Mouse (Mus musculus): ENCODE measurements at regions not wholly inside any gene's neighbourhood (a gene's known extent, or its start where the extent isn't known, plus 50 kb on each side); places are given as distances from the start of the nearest gene placed in this dataset.

DNA sequence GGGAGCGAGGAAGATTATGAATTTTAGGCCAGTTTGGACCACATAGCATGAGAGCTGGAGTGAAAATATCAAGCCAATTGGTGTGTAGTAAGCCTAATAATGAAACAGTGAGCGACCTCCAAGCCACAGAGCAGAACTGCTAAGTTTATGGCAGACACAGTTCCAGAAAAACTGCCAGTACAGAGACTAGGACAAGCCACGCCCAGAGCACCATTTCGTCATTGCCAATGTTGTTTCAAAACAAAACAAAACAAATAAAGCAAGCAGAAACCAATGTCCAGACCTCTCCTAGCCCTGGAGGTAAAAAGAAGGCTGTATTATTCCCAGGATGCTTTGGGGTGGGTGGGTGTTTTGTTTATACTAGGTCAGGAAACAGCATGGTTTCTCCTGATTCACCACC lies 90.7 kb upstream of the Nxt1 start:
- H3K79me2 ChIP-seq (ENCODE audit: control insufficient read depth, insufficient read depth), result no peaks in the 10 kb centered on the region
- H3ac ChIP-seq (ENCODE audit: control insufficient read depth, insufficient read length), result no peak overlapping the region
- H3K27me3 ChIP-seq (ENCODE audit: control insufficient read depth, insufficient read depth, insufficient read length), result no peaks in the 10 kb centered on the region
- TF ChIP-seq POLR2AphosphoS2 (IDR thresholded peaks at IDR 0.05; ENCODE audit: insufficient read length, low read depth), result no peak
- TF ChIP-seq CEBPB (IDR thresholded peaks at IDR 0.05; ENCODE audit: insufficient read depth, poor library complexity, severe bottlenecking), result no peak
- no peak for TF ChIP-seq TCF3 (IDR thresholded peaks at IDR 0.05; ENCODE audit: insufficient read length, low read depth)
- no peak for TF ChIP-seq REST (IDR thresholded peaks at IDR 0.05; ENCODE audit: insufficient read depth, insufficient read length)
- TF ChIP-seq MAX (IDR thresholded peaks at IDR 0.05; ENCODE audit: low read depth), result no peak
- no peak for TF ChIP-seq POLR2A (IDR thresholded peaks at IDR 0.05; ENCODE audit: insufficient read length, low read depth)
- TF ChIP-seq E2F4 (IDR thresholded peaks at IDR 0.05; ENCODE audit: insufficient read depth), result no peak
- no peak for TF ChIP-seq MYOD1 (IDR thresholded peaks at IDR 0.05; ENCODE audit: control insufficient read depth in 1 of 3, insufficient read length in 2 of 3, low read depth in 2 of 3)
- TF ChIP-seq SRF (IDR thresholded peaks at IDR 0.05; ENCODE audit: control insufficient read depth, insufficient read length, low read depth), result no peak
- TF ChIP-seq USF1 (IDR thresholded peaks at IDR 0.05; ENCODE audit: low read depth), result no peak
- TF ChIP-seq TCF12 (IDR thresholded peaks at IDR 0.05; ENCODE audit: insufficient read depth, poor library complexity, severe bottlenecking), result no peak
- no peak for TF ChIP-seq MYOG (IDR thresholded peaks at IDR 0.05; ENCODE audit: control insufficient read depth in 1 of 3, insufficient read depth in 1 of 3, insufficient read length in 2 of 3, low read depth in 2 of 3)
- no peak overlapping the region for H3K4me3 ChIP-seq
- H3K4me2 ChIP-seq (ENCODE audit: low read depth), result peak overlapping the region; percentile 46
- no peaks in the 10 kb centered on the region for H3K36me3 ChIP-seq (ENCODE audit: control insufficient read depth, insufficient read depth)

DNA sequence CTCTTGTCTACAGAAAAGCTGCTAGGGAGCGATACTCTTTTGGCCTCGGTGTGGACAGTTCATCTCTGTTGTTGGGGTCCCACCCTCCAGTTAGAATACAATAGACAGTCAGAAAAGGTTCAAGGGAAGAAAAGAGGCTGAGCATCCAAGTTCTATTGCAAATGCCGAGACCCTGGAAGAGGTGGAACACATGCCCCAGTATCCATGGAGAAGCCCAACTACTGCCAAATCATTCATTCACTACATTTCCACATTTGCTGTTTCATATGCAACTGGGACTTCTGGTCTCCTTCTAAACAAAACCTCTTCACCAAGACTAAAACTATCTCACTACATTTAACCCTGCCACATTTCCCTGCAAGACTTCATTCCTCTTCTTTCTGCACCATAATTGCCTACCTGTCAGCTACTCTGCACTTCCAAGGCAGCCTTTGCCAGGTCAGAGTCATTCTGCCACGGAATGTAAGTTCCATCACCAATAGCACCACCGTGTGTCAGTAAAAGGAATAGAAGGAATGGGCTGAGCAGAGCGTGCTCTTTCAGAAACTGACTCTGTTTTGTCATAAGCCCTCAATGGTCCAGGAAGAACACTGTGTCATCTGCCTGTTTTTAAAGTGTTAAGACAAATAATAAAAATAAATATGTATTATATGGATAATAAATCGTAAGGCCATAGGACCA lies 92.0 kb upstream of the Nxt1 start:
- Histone ChIP-seq H3ac (ENCODE audit: control insufficient read depth, insufficient read length) (no peak overlapping the region), H3K4me3 (no peak overlapping the region), H3K4me2 (ENCODE audit: low read depth) (no peak overlapping the region), H3K27me3 (ENCODE audit: control insufficient read depth, insufficient read depth, insufficient read length) (no peaks in the 10 kb centered on the region), H3K79me2 (ENCODE audit: control insufficient read depth, insufficient read depth) (no peaks in the 10 kb centered on the region), H3K36me3 (ENCODE audit: control insufficient read depth, insufficient read depth) (no peaks in the 10 kb centered on the region)
- TF ChIP-seq SRF (IDR thresholded peaks at IDR 0.05; ENCODE audit: control insufficient read depth, insufficient read length, low read depth) (no peak), POLR2AphosphoS2 (IDR thresholded peaks at IDR 0.05; ENCODE audit: insufficient read length, low read depth) (no peak), REST (IDR thresholded peaks at IDR 0.05; ENCODE audit: insufficient read depth, insufficient read length) (no peak), E2F4 (IDR thresholded peaks at IDR 0.05; ENCODE audit: insufficient read depth) (no peak), TCF3 (IDR thresholded peaks at IDR 0.05; ENCODE audit: insufficient read length, low read depth) (no peak), TCF12 (IDR thresholded peaks at IDR 0.05; ENCODE audit: insufficient read depth, poor library complexity, severe bottlenecking) (no peak), CEBPB (IDR thresholded peaks at IDR 0.05; ENCODE audit: insufficient read depth, poor library complexity, severe bottlenecking) (no peak), MYOG (IDR thresholded peaks at IDR 0.05; ENCODE audit: control insufficient read depth in 1 of 3, insufficient read depth in 1 of 3, insufficient read length in 2 of 3, low read depth in 2 of 3) (no peak), MAX (IDR thresholded peaks at IDR 0.05; ENCODE audit: low read depth) (no peak), MYOD1 (IDR thresholded peaks at IDR 0.05; ENCODE audit: control insufficient read depth in 1 of 3, insufficient read length in 2 of 3, low read depth in 2 of 3) (no peak), POLR2A (IDR thresholded peaks at IDR 0.05; ENCODE audit: insufficient read length, low read depth) (no peak), USF1 (IDR thresholded peaks at IDR 0.05; ENCODE audit: low read depth) (no peak)

DNA sequence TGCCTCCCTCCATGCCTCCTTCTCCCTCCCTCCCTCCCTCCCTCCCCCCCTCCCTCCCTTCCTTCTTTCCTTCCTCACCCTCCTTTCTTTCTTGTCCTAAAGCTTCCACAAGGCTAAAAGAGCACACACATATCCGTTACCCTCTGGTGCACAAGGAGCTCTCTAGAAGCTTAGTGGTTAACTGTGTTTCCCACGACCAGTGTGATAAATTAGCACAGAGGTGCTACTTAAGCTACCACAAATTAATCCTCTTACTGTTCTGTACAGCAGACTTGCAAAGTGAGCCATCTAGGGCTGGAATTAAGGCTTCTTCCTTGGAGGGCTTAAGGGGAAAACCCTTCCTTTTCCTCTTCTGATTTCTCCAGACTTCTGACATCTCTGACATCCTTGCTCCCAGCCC lies 92.8 kb upstream of the Nxt1 start:
- no peak overlapping the region for H3ac ChIP-seq (ENCODE audit: control insufficient read depth, insufficient read length)
- no peak overlapping the region for H3K4me2 ChIP-seq (ENCODE audit: low read depth)
- no peak overlapping the region for H3K4me3 ChIP-seq
- no peaks in the 10 kb centered on the region for H3K27me3 ChIP-seq (ENCODE audit: control insufficient read depth, insufficient read depth, insufficient read length)
- no peaks in the 10 kb centered on the region for H3K36me3 ChIP-seq (ENCODE audit: control insufficient read depth, insufficient read depth)
- TF ChIP-seq E2F4 (IDR thresholded peaks at IDR 0.05; ENCODE audit: insufficient read depth), result no peak
- TF ChIP-seq SRF (IDR thresholded peaks at IDR 0.05; ENCODE audit: control insufficient read depth, insufficient read length, low read depth), result no peak
- no peak for TF ChIP-seq MAX (IDR thresholded peaks at IDR 0.05; ENCODE audit: low read depth)
- no peak for TF ChIP-seq TCF3 (IDR thresholded peaks at IDR 0.05; ENCODE audit: insufficient read length, low read depth)
- TF ChIP-seq REST (IDR thresholded peaks at IDR 0.05; ENCODE audit: insufficient read depth, insufficient read length), result no peak
- no peaks in the 10 kb centered on the region for H3K79me2 ChIP-seq (ENCODE audit: control insufficient read depth, insufficient read depth)

DNA sequence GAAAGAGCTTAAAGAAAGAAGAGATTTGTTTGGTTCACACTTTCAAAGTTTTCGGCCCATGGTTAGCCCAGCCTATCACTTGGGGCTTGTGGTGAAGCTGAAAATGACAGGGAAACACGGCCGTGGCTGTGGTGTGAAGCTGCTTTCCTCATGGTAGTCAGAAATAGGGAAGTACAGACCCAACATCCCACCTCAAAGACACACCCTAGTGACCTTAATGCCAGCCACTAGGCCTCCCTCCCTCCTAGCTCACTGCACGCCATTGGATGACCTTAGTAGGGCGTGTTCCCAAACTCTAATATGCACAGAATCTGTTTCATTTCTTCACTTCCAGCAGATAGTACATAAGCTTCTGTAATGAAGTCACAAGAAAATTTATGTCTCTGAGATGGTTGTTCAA lies 93.4 kb upstream of the Nxt1 start:
- H3K4me2 ChIP-seq (ENCODE audit: low read depth), result no peak overlapping the region
- H3K27me3 ChIP-seq (ENCODE audit: control insufficient read depth, insufficient read depth, insufficient read length), result no peaks in the 10 kb centered on the region
- H3K4me3 ChIP-seq, result no peak overlapping the region
- no peaks in the 10 kb centered on the region for H3K36me3 ChIP-seq (ENCODE audit: control insufficient read depth, insufficient read depth)
- TF ChIP-seq POLR2AphosphoS2 (IDR thresholded peaks at IDR 0.05; ENCODE audit: insufficient read length, low read depth) (no peak), MYOG (IDR thresholded peaks at IDR 0.05; ENCODE audit: control insufficient read depth in 1 of 3, insufficient read depth in 1 of 3, insufficient read length in 2 of 3, low read depth in 2 of 3) (no peak), TCF12 (IDR thresholded peaks at IDR 0.05; ENCODE audit: insufficient read depth, poor library complexity, severe bottlenecking) (no peak), E2F4 (IDR thresholded peaks at IDR 0.05; ENCODE audit: insufficient read depth) (no peak), TCF3 (IDR thresholded peaks at IDR 0.05; ENCODE audit: insufficient read length, low read depth) (no peak), USF1 (IDR thresholded peaks at IDR 0.05; ENCODE audit: low read depth) (no peak), CEBPB (IDR thresholded peaks at IDR 0.05; ENCODE audit: insufficient read depth, poor library complexity, severe bottlenecking) (no peak), MYOD1 (IDR thresholded peaks at IDR 0.05; ENCODE audit: control insufficient read depth in 1 of 3, insufficient read length in 2 of 3, low read depth in 2 of 3) (no peak), POLR2A (IDR thresholded peaks at IDR 0.05; ENCODE audit: insufficient read length, low read depth) (no peak), MAX (IDR thresholded peaks at IDR 0.05; ENCODE audit: low read depth) (no peak), REST (IDR thresholded peaks at IDR 0.05; ENCODE audit: insufficient read depth, insufficient read length) (no peak)
- no peaks in the 10 kb centered on the region for H3K79me2 ChIP-seq (ENCODE audit: control insufficient read depth, insufficient read depth)
- H3ac ChIP-seq (ENCODE audit: control insufficient read depth, insufficient read length), result no peak overlapping the region

Data from myocyte (in vitro differentiated cells).